Comparison of ENCODE assay signal across 27 mouse cellular contexts in the genomic region with DNA sequence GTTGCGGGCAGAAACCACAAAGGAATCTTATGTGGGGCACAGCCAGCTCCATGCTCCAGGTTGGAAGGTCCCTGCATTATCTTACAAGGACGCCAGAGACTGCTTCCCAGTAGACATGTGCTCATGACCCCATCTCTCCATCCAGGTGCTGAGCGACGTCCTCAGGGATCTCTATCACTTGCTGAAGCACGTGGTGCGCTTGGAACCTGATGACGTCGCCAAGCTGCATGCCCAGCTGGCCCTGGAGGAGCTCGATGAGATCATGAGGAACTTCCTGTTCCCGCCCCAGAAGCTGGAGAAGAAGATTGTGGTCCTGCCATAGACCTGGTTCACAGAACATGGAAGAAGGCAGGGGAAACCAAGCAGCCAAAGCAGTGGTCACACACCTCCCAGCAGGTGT. TPM values are rescaled to one million over a fixed set of nuclear protein-coding genes. Genes with fewer than 3 reads are reported as not detected.
"Had no signal": no experiment of that assay in that cellular context is flagged by ENCODE, and none has a peak within 500 bp of the region (broad histone marks: within the 10 kb centered on the region; RNA-seq: fewer than 3 reads in every experiment).

No protein-coding gene starts in this region.

- ATAC-seq: forebrain, embryonic 13.5 days; forebrain, embryonic 14.5 days; forebrain, embryonic 15.5 days; forebrain, embryonic 16.5 days; forebrain, postnatal 0 days had no signal

- H3K4me1 ChIP-seq: forebrain, embryonic 12.5 days; forebrain, embryonic 13.5 days had no signal

- H3K9ac ChIP-seq: embryonic facial prominence, embryonic 12.5 days; embryonic facial prominence, embryonic 13.5 days; embryonic facial prominence, embryonic 15.5 days; forebrain, embryonic 12.5 days; forebrain, embryonic 13.5 days; forebrain, embryonic 15.5 days; forebrain, postnatal 0 days had no signal

- H3K4me3 ChIP-seq: embryonic facial prominence, embryonic 10.5 days; embryonic facial prominence, embryonic 12.5 days; embryonic facial prominence, embryonic 13.5 days; embryonic facial prominence, embryonic 15.5 days; erythroblast, embryonic 14.5 days; forebrain, embryonic 10.5 days; forebrain, embryonic 12.5 days; forebrain, embryonic 13.5 days; forebrain, embryonic 15.5 days; gastrocnemius, adult 2 months had no signal

- H3K27me3 ChIP-seq: embryonic facial prominence, embryonic 12.5 days; embryonic facial prominence, embryonic 13.5 days; embryonic facial prominence, embryonic 15.5 days; forebrain, embryonic 12.5 days; forebrain, embryonic 13.5 days; forebrain, embryonic 15.5 days had no signal

- DNase-seq: cerebellum, adult 2 months; cerebellum, adult 8-10 months; cerebellum, adult 9-10 months; cerebellum, adult 9-11 months; cerebellum, postnatal 10 days; cerebellum, postnatal 14 days; cerebellum, postnatal 25 days; cerebellum, postnatal 36 days; embryo, embryonic 11 days; forebrain, postnatal 0 days; gastrocnemius, adult 2 months; gastrocnemius, postnatal 10 days; gastrocnemius, postnatal 14 days; gastrocnemius, postnatal 25 days; gastrocnemius, postnatal 36 days; heart, adult 18-20 months had no signal

- H3K9me3 ChIP-seq: embryonic facial prominence, embryonic 10.5 days; embryonic facial prominence, embryonic 12.5 days; embryonic facial prominence, embryonic 13.5 days; embryonic facial prominence, embryonic 15.5 days; forebrain, embryonic 10.5 days; forebrain, embryonic 12.5 days; forebrain, embryonic 13.5 days; forebrain, embryonic 15.5 days had no signal

- H3K36me3 ChIP-seq: embryonic facial prominence, embryonic 15.5 days; forebrain, embryonic 15.5 days had no signal

- H3K4me2 ChIP-seq: embryonic facial prominence, embryonic 12.5 days; embryonic facial prominence, embryonic 13.5 days; embryonic facial prominence, embryonic 15.5 days; forebrain, embryonic 12.5 days; forebrain, embryonic 13.5 days; forebrain, embryonic 15.5 days had no signal

- H3K27ac ChIP-seq: embryonic facial prominence, embryonic 10.5 days; embryonic facial prominence, embryonic 12.5 days; embryonic facial prominence, embryonic 13.5 days; embryonic facial prominence, embryonic 15.5 days; forebrain, embryonic 10.5 days; forebrain, embryonic 12.5 days; forebrain, embryonic 13.5 days; forebrain, embryonic 15.5 days; gastrocnemius, adult 2 months had no signal

RNA-seq across cellular contexts. Expression of a gene that starts 20.0 kb away (rescaled TPM):
- polyA plus RNA-seq: erythroblast, embryonic 14.5 days had no signal
